Mouse (Mus musculus) heart, embryonic 16.5 days (tissue): ENCODE results near the gene Unk. TPM values are rescaled to one million over a fixed set of nuclear protein-coding genes. Genes with fewer than 3 reads are reported as not detected.

Experiments
- ATAC-seq: fragments of 200-750 bp; cut with Nextera tagmentation; replicated peaks from 2 replicates; pipeline ENCODE4 v1.8.0; 2017; ENCODE audit warnings: moderate number of reproducible peaks; ENCODE audit not compliant: insufficient read depth, low FRiP score; ENCODE audit errors: extremely low read depth
- H3K27ac ChIP-seq: fragments of 300-500 bp; sonication (generic); 2 replicates; pipeline ENCODE4 v1.5.1; 2014; ENCODE audit warnings: mild to moderate bottlenecking, low read length, control low read depth, moderate library complexity
- H3K27me3 ChIP-seq: fragments of 300-500 bp; sonication (generic); 2 replicates; pipeline ENCODE4 v1.6.1; 2014; ENCODE audit warnings: low read length, mixed read lengths; ENCODE audit not compliant: control insufficient read depth, insufficient read depth
- H3K36me3 ChIP-seq: fragments of 300-500 bp; sonication (generic); 2 replicates; pipeline ENCODE4 v1.6.1; 2014; ENCODE audit not compliant: control insufficient read depth, insufficient read depth
- H3K4me1 ChIP-seq: fragments of 300-500 bp; sonication (generic); 2 replicates; pipeline ENCODE4 v1.6.1; 2014; ENCODE audit warnings: low read length, mixed read lengths; ENCODE audit not compliant: control insufficient read depth, insufficient read depth
- H3K4me2 ChIP-seq: fragments of 300-500 bp; sonication (generic); 2 replicates; pipeline ENCODE4 v1.6.1; 2014; ENCODE audit warnings: low read depth, mild to moderate bottlenecking, control low read depth, low read length
- H3K4me3 ChIP-seq: fragments of 300-500 bp; sonication (generic); 2 replicates; pipeline ENCODE4 v1.5.1; 2014; ENCODE audit warnings: mild to moderate bottlenecking, control low read depth, low read length
- H3K9ac ChIP-seq: fragments of 300-500 bp; sonication (generic); 2 replicates; pipeline ENCODE4 v1.6.1; 2014; ENCODE audit warnings: low read length, control low read depth
- H3K9me3 ChIP-seq: fragments of 300-500 bp; sonication (generic); replicated peaks from 2 replicates; pipeline ENCODE4 v1.6.1; 2016; ENCODE audit warnings: low read length; ENCODE audit not compliant: control insufficient read depth
- WGBS: fragments of 180-500 bp; shearing (Covaris S2); extraction: QIAGEN DNeasy Blood & Tissue Kit; methylation state at CpG from one replicate; pipeline ENCODE4 v1.1.7; 2014; 5-methylcytosine and 5-hydroxymethylcytosine counted together
- polyA plus RNA-seq: library from polyadenylated mRNA; unstranded; fragments of >200 nt; fragmentation: Nextera tagmentation; extraction: Ambion mirVana; gene quantifications from 2 replicates; pipeline ENCODE4 v1.2.1, GENCODE M21; 2015

Unk gene
- polyA plus RNA-seq, 1 experiment from 2014 or later, result 23.2 TPM

DNA sequence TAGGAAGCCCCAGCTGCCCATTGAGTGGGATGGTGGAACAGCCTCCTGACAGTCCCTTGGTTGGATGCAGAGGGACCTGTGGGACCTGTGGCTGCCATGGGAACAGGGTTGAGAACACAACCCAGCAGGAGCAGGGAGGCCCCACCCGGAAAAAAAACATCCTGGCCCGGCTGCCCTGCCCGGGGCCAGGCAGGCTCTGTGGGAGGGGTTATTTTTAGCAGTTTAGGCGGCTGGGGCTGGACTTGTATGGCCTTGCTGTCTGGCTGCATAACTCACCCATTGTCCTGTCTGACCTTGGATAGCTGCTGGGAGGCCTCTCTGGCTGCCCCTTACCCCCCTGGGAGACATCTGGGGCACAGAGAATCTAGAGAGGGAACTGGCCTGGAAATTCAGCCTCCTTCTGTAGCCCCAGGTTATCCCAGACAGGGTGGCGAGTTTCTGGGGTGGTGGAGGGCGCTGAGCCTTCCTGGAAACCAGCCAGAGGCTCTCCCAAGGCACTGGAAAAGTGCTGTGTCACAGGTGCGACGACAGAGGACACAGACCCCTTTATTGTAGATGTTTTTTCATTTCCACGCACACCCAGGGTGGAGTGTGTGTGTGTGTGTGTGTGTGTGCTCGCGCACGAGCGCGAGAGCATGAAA is 74.0 kb downstream of the Unk start:
- peak overlapping the region; percentile 98 for H3K27ac ChIP-seq
- no peaks in the 10 kb centered on the region for H3K27me3 ChIP-seq
- H3K4me1 ChIP-seq, result peaks cover 86% of the 10 kb centered on the region
- peaks cover 8% of the 10 kb centered on the region for H3K36me3 ChIP-seq
- H3K9me3 ChIP-seq, result no peaks in the 10 kb centered on the region
- peak overlapping the region; percentile 33 for H3K4me2 ChIP-seq
- peak; percentile 76 for ATAC-seq
- peak overlapping the region; percentile 63 for H3K9ac ChIP-seq
- no peak overlapping the region for H3K4me3 ChIP-seq
- WGBS, result 20% methylated on average over 14 of the region's 14 CpGs

DNA sequence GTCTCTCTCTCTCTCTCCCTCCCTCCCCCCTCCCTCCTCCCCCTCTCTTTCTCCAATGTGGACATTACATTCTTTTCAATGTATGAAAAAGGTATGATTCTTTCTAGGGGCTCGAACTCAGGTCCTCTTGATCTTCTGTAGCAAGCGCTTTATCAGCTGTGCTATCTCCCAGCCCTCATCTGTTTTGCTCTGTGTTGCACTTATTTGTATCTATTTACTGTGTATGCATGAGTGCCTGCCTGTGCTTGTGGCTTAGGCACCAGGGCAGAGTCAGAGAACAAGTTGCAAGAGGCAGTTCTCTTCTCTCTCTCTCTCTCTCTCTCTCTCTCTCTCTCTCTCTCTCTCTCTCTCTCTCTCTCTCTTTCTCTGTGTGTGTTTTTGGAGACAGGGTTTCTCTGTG is 74.9 kb downstream of the Unk start:
- no peak overlapping the region for H3K4me2 ChIP-seq
- no peaks in the 10 kb centered on the region for H3K27me3 ChIP-seq
- H3K4me1 ChIP-seq, result peaks cover 76% of the 10 kb centered on the region
- H3K27ac ChIP-seq, result peak overlapping the region; percentile 98
- no peak overlapping the region; the same call in 1 of the 2 replicates for H3K9ac ChIP-seq
- no peak overlapping the region for H3K4me3 ChIP-seq
- 85% methylated on average over 2 of the region's 2 CpGs for WGBS
- H3K36me3 ChIP-seq, result peaks cover 8% of the 10 kb centered on the region
- no peak for ATAC-seq
- no peaks in the 10 kb centered on the region for H3K9me3 ChIP-seq

DNA sequence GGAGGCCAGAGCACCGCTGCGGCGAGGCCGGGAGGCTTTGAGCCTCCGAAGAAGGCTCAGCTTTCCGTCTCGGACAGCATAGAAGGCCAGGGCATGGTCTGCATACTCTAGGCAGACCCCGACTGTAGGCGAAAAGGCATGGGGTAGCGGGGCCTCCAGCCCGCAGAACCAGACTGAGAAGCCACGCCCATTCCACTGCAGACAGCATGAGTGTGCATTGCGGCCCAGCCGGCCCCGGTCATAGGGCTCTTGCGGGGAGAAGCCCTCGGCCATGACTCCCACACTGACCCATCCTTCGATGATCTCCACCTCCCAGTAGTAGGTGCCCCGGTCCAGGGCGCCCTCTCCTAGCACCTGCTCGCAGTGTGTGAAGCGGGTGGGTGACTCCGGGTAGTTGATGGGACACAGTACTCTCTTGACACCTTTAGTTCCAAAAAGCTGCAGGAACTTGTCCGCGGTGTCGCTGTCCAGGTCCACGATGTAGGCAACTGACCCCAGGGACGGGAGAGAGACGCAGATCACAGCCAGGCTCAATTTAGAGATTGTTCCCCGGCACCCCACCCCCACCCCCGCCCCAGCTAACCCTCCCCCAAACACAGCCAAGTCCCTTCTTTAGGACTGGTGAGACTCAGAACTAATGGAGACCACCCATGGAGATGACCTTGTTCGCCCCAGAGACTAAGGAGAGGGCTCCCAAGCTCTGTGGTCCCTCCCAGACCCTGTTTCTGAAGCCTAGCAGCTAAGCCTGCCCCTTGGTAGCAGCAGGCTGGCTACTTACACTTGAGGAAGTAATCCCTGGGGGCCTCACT is 76.2 kb downstream of the Unk start:
- Histone ChIP-seq H3K4me3 (peak overlapping the region; percentile 84), H3K9ac (peak overlapping the region; percentile 95), H3K36me3 (peaks cover 8% of the 10 kb centered on the region), H3K27me3 (no peaks in the 10 kb centered on the region), H3K27ac (peak overlapping the region; percentile 84; the same call in 1 of the 2 replicates), H3K4me2 (peak overlapping the region; percentile 72), H3K4me1 (peaks cover 64% of the 10 kb centered on the region), H3K9me3 (no peaks in the 10 kb centered on the region)
- 39% methylated on average over 32 of the region's 32 CpGs for WGBS
- no peak for ATAC-seq

DNA sequence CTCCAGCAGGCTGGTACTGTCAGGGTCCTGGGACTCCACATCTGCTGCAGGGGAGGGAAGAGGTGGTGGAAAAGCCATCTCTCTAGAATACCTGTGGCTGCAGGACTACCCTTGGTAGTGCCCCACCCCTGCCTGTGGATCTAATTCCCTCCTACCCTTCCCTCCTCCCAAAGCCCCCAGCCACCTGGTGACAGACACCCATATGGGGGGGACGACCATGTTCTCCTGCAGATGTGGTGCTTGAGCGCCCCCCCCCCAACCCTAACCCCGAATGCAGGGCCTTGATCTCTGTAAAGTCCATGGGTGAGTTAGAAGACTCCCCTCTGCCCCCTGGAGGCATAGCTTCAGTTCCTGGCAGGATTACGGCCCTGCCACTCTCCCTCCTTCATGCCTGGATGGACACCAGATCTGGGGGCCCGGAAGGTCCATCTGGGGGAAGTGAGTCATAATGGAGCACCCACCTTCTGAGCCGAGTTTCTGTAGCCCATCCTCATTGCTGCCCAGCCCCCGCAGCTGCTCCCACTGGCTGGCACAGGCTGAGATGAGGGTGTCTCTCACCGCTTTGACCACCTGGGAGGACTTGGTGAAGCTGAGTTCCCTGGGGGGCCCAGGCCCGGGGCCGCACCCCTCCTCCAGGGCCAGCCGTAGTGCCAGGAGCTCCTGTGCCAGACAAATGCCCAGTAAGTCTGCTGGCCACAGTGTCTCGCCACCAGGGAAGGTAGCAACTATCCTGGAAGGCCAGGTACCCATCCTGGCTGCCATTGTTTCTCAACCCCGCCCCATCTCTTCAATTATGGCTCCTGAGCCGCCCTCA is 77.0 kb downstream of the Unk start:
- peak overlapping the region; percentile 84 for H3K27ac ChIP-seq
- peak overlapping the region; percentile 72 for H3K4me2 ChIP-seq
- H3K36me3 ChIP-seq, result peaks cover 11% of the 10 kb centered on the region
- WGBS, result 50% methylated on average over 13 of the region's 14 CpGs
- H3K27me3 ChIP-seq, result no peaks in the 10 kb centered on the region
- H3K9me3 ChIP-seq, result no peaks in the 10 kb centered on the region
- peak overlapping the region; percentile 95 for H3K9ac ChIP-seq
- H3K4me3 ChIP-seq, result peak overlapping the region; percentile 84
- peaks cover 55% of the 10 kb centered on the region for H3K4me1 ChIP-seq
- ATAC-seq, result no peak

DNA sequence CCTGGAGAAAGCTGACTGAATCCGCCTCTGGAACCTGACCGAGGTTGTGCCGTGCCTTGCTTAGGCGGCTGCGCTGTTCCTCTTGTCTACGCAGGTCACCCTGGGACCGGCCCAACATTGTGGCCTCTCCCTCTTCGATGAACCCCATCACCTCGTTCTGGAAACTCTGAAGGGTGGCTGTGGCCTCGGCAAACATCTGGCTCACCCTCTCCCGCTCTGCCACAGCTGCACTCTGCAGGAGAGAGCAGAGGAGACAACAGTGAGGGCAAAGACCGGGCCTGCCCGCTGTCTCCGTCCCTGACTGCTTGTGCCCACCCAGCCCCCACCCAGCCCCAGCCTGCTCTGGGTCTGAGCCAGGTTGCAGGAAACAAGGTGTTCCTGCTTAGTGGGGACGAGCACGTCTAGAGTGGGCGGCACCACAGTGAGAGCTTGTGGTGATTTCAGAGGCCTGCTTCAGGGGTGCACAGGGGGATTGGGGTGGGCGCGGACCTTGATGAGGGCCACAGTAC is 77.7 kb downstream of the Unk start:
- ATAC-seq, result no peak
- H3K4me3 ChIP-seq, result peak overlapping the region; percentile 84
- H3K4me2 ChIP-seq, result peak overlapping the region; percentile 72
- H3K9me3 ChIP-seq, result no peaks in the 10 kb centered on the region
- peak overlapping the region; percentile 95 for H3K9ac ChIP-seq
- H3K36me3 ChIP-seq, result peaks cover 11% of the 10 kb centered on the region
- WGBS, result 38% methylated on average over 19 of the region's 19 CpGs
- H3K4me1 ChIP-seq, result peaks cover 51% of the 10 kb centered on the region
- H3K27ac ChIP-seq, result peak overlapping the region; percentile 84
- H3K27me3 ChIP-seq, result no peaks in the 10 kb centered on the region

DNA sequence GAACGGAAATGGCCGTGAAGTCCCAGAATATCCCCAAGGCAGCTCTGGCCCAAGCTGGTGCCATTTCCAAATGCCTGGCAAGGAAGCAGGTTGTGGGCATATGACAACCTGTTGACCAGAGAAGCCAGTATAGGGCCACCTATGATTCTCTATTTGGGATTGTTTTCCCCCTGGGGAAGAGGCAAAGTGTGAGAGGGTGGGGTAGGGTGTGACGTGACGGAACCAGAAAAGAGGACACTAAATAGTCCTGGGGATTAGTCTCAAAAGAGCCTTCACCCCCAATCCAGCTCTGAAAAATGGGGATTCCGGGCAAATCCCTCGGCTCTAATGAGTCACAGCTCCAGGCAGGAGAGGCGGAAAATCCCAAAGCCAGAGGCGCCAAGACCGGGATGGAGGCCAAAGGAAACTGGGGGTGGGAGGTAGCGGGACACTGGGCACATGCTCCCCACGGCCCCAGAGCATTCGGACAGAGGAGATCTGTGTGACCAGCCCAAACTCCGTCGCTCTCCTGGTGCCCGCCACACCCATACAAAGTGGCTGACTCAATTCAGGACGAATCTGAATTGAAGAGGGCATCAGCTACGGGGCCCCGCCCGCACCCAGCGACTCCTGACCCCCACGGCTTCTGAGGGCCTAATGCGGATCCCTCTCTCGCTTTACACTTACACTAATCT is 78.5 kb downstream of the Unk start:
- no peak for ATAC-seq
- H3K4me2 ChIP-seq, result peak overlapping the region; percentile 72
- H3K4me1 ChIP-seq, result peaks cover 43% of the 10 kb centered on the region
- peak overlapping the region; percentile 95 for H3K9ac ChIP-seq
- peak overlapping the region; percentile 84 for H3K4me3 ChIP-seq
- 7% methylated on average over 23 of the region's 23 CpGs for WGBS
- H3K27ac ChIP-seq, result peak overlapping the region; percentile 84
- no peaks in the 10 kb centered on the region for H3K27me3 ChIP-seq
- peaks cover 11% of the 10 kb centered on the region for H3K36me3 ChIP-seq
- no peaks in the 10 kb centered on the region for H3K9me3 ChIP-seq

DNA sequence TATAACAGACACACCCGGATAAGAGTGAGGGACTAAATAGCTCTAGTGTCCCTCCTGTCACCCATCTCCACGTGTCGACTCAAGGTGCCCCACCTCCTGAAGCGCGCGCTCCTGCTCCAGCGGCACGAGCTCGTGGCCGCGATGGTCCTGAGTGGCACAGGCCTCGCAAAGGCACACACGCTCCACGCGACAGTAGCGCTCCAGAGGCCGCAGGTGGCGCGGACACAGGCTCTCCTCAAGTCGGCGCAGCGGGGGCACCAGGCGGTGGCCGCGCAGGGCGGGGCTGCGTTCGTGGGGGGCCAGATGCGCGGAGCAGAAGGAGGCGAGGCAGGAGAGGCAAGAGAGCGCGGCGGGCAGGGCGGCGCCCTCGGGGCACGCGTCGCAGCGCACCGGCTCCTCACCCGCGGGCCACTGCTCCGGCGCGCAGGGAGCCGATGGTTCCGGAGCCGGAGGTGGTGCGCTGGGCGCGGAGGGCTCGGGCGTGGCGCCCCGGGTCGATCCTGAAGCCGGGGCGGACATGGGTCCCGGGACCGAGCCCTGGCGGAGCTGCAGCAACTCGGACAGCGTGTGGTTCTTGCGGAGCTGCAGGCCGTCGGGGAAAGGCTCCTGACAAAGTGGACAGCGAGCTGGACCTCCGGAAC is 79.4 kb downstream of the Unk start:
- peaks cover 35% of the 10 kb centered on the region for H3K4me1 ChIP-seq
- H3K27ac ChIP-seq, result peak overlapping the region; percentile 84
- no peaks in the 10 kb centered on the region for H3K9me3 ChIP-seq
- H3K4me2 ChIP-seq, result peak overlapping the region; percentile 72
- under 1% methylated on average over 70 of the region's 70 CpGs for WGBS
- peak overlapping the region; percentile 95 for H3K9ac ChIP-seq
- H3K36me3 ChIP-seq, result peaks cover 11% of the 10 kb centered on the region
- ATAC-seq, result peak; percentile 34; the same call in 1 of the 2 replicates
- no peaks in the 10 kb centered on the region for H3K27me3 ChIP-seq
- peak overlapping the region; percentile 84 for H3K4me3 ChIP-seq

DNA sequence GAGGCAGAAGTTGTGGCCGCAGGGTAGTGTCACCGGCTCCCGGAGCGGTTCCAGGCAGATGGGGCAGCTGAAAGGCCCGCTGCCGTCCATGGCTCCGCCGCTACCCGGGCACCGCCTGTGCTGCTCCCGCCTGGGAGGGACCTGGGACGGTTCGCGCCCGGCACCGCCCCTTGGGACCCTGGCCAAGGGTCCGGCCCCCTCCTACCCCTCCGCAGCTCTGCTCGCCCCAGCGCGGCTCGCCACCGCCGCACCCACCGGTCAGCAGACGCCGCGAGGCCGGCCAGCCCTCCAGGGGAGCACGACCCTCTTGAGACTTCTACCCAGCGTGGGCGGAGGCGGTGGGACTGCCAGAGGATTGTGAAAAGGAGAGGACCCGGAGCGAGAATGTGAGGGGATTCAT is 80.0 kb downstream of the Unk start:
- H3K9ac ChIP-seq, result peak overlapping the region; percentile 95
- peak overlapping the region; percentile 84 for H3K27ac ChIP-seq
- peak overlapping the region; percentile 72 for H3K4me2 ChIP-seq
- no peaks in the 10 kb centered on the region for H3K9me3 ChIP-seq
- H3K4me3 ChIP-seq, result peak overlapping the region; percentile 84
- peak; percentile 91 for ATAC-seq
- H3K36me3 ChIP-seq, result peaks cover 11% of the 10 kb centered on the region
- no peaks in the 10 kb centered on the region for H3K27me3 ChIP-seq
- under 1% methylated on average over 35 of the region's 35 CpGs for WGBS
- peaks cover 29% of the 10 kb centered on the region for H3K4me1 ChIP-seq
